Mouse (Mus musculus): ENCODE results near the gene Psd. TPM values are rescaled to one million over a fixed set of nuclear protein-coding genes. Genes with fewer than 3 reads are reported as not detected.

Psd gene
- total and polyA plus RNA-seq, 3 experiments = 0.60 to 1.6 (median 0.80) TPM

DNA sequence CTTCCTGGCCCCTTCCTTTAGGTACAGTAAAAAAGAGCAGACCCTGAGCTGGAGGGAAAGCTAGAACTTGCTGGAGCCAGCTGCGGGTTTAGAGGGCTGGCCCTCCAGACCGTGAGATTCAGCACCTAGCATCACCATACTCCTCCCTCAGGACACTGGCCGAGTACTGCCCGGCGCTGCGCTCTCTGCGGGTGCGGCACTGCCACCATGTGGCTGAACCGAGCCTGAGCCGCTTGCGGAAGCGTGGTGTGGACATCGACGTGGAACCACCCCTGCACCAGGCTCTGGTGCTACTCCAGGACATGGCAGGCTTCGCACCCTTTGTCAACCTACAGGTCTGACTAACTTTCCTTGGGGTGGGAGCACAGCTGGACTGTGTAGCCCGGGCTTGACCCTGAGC is 3.0 kb upstream of the Psd start:
- DNase-seq = peak; percentile 86 to 87
- Histone ChIP-seq H3K36me3 (ENCODE audit: control insufficient read depth, insufficient read depth, low read length) (no peaks in the 10 kb centered on the region), H3K79me2 (replicated peaks; ENCODE audit: control insufficient read depth, insufficient read depth, low read length) (no peaks in the 10 kb centered on the region), H3K9ac (ENCODE audit: low read depth, low read length) (no peak overlapping the region), H3K27me3 (ENCODE audit: control insufficient read depth, insufficient read depth, low read length) (no peaks in the 10 kb centered on the region), H3K4me3 (no peak overlapping the region), H3K4me1 (ENCODE audit: control insufficient read depth, insufficient read depth, low read length) (peaks cover 7% of the 10 kb centered on the region), H3K27ac (no peak overlapping the region)
- TF ChIP-seq POLR2A (IDR thresholded peaks at IDR 0.05; ENCODE audit: insufficient read depth, low read depth, low read length) = no peak
- TF ChIP-seq EP300 (IDR thresholded peaks at IDR 0.05; ENCODE audit: insufficient read depth, low read depth, low read length) = peak; percentile 70; the same call in 1 of the 2 replicates
- peak; percentile 95 for TF ChIP-seq CTCF (IDR thresholded peaks at IDR 0.05)
- 5% methylated on average over 16 of the region's 16 CpGs for WGBS
- intact Hi-C loops (cut with DNase I) = no loop called here

DNA sequence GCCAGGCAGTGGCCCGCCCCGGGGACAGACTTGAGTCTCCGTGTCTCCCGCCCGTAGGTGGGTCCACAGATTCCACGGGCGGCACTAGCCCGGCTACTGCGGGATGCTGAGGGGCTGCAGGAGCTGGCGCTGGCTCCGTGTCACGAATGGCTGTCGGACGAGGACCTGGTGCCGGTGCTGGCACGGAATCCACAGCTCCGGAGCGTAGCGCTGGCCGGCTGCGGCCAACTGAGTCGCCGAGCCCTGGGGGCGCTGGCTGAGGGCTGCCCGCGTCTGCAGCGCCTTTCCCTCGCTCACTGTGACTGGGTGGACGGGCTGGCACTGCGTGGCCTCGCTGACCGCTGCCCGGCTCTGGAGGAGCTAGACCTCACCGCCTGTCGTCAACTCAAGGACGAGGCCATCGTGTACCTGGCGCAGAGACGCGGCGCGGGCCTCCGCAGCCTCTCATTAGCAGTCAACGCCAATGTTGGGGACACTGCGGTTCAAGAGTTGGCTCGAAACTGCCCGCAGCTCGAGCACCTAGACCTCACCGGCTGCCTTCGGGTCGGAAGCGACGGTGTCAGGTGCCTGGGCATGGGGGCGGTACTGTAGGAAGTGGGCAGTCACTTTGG is 2.2 kb upstream of the Psd start:
- no peak for DNase-seq
- WGBS = 3% methylated on average over 54 of the region's 54 CpGs
- no peak for TF ChIP-seq CTCF (IDR thresholded peaks at IDR 0.05)
- no peaks in the 10 kb centered on the region for H3K79me2 ChIP-seq (replicated peaks; ENCODE audit: control insufficient read depth, insufficient read depth, low read length)
- H3K9ac ChIP-seq (ENCODE audit: low read depth, low read length) = peak overlapping the region; percentile 75
- H3K4me3 ChIP-seq = peak overlapping the region; percentile 69
- no peaks in the 10 kb centered on the region for H3K27me3 ChIP-seq (ENCODE audit: control insufficient read depth, insufficient read depth, low read length)
- peaks cover 7% of the 10 kb centered on the region for H3K4me1 ChIP-seq (ENCODE audit: control insufficient read depth, insufficient read depth, low read length)
- intact Hi-C loops (cut with DNase I) = no loop called here
- no peaks in the 10 kb centered on the region for H3K36me3 ChIP-seq (ENCODE audit: control insufficient read depth, insufficient read depth, low read length)
- peak overlapping the region; percentile 93 for H3K27ac ChIP-seq

DNA sequence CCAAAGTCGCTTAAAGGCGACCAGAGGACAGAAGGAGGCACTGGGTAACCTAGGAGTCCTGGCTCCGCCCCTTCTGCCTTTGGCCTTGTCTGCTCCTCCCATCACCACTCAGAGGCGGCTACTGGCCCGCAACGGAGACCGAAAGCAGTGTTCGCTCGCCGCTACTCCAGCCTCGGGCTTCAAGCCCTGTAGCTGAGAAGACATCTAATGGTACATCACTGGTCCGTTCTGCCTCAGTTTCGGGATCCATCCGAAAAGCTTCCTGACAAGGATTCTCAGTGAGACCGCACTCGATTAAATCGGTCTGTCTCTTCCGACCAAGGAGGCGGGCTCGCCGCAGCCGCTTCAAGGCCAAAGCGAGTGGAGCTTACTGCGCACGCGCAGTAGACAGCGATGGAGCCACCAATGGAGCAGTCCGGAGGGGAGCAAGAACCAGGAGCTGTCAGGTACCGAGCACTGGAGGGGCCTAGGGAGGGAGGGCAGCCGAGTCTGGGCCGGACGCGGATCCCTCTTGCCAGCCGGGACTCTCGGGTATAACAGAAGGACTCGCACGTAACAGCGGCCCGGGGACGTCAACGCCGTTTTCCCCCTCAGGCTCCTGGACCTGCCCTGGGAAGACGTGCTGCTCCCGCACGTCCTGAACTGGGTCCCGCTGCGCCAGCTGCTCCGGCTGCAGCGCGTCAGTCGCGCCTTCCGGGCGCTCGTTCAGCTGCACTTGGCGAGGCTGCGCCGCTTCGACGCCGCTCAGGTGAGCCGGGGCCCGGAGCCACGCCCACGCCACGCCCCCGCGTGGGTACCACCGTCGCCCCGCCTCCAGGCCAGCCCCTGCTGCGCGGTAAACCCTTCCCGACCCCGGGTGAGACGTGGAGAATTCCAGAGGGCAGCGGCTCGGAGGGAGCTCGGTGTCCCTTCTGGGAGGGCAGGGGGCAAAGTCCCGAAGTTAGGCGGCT is 1.4 kb upstream of the Psd start, which contains the start of gene Fbxl15:
TSS of gene Fbxl15 (plus strand) at position 104 of the 950 bp plus-strand sequence.
- Histone ChIP-seq H3K9ac (ENCODE audit: low read depth, low read length) (peak within 1 kb of the TSS; percentile 75), H3K36me3 (ENCODE audit: control insufficient read depth, insufficient read depth, low read length) (no peaks in the 10 kb centered on the region), H3K27ac (peak within 1 kb of the TSS; percentile 93), H3K27me3 (ENCODE audit: control insufficient read depth, insufficient read depth, low read length) (no peaks in the 10 kb centered on the region), H3K4me1 (ENCODE audit: control insufficient read depth, insufficient read depth, low read length) (peaks cover 7% of the 10 kb centered on the region), H3K79me2 (replicated peaks; ENCODE audit: control insufficient read depth, insufficient read depth, low read length) (no peaks in the 10 kb centered on the region), H3K4me3 (peak within 1 kb of the TSS; percentile 69)
- under 1% methylated on average over 81 of the region's 81 CpGs for WGBS
- no peak for TF ChIP-seq CTCF (IDR thresholded peaks at IDR 0.05)
- TF ChIP-seq EP300 (IDR thresholded peaks at IDR 0.05; ENCODE audit: insufficient read depth, low read depth, low read length) = 0 out of 2 replicates have a peak, but pooled peaks have one; percentile 17
- peak; percentile 93 for TF ChIP-seq POLR2A (IDR thresholded peaks at IDR 0.05; ENCODE audit: insufficient read depth, low read depth, low read length)
- DNase-seq = peak; percentile 93 to 96
- intact Hi-C loops (cut with DNase I) = loop anchor here (1.0 kb wide), 2 partner anchors 10 to 24 kb away; partner anchors contain the start of genes Cuedc2 and Nfkb2

DNA sequence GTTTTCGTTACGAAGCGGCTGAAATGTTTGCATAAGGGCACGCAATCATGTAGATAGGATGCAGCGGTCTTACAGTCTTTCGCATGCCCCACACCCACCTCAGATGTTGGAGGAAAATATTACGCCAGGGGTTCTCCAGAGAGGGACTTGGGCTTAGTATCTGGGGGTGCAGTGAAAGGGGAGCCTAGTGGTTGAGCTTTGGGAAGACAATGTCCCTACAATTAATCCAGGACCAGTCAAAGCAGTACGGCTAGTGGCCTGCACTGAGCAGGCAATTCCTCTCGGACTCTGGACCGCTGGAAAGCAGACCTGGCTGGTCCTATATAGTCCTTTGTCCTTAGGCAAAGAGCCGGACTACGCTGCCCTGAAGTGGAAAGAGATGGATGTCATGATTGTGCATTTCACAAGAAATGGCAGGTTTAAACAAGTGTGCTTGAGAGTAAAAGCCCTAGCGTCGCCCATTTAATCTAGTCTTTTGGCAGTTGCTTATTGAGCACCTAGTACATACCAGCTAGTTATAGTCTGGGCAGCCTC is 642 bp upstream of the Psd start:
- WGBS = 23% methylated on average over 14 of the region's 14 CpGs
- intact Hi-C loops (cut with DNase I) = loop anchor here (1.0 kb wide), 2 partner anchors 11 to 23 kb away; partner anchors contain the start of genes Cuedc2 and Nfkb2
- H3K27ac ChIP-seq = peak overlapping the region; percentile 93
- peak overlapping the region; percentile 69 for H3K4me3 ChIP-seq
- no peaks in the 10 kb centered on the region for H3K27me3 ChIP-seq (ENCODE audit: control insufficient read depth, insufficient read depth, low read length)
- no peaks in the 10 kb centered on the region for H3K79me2 ChIP-seq (replicated peaks; ENCODE audit: control insufficient read depth, insufficient read depth, low read length)
- H3K4me1 ChIP-seq (ENCODE audit: control insufficient read depth, insufficient read depth, low read length) = peaks cover 7% of the 10 kb centered on the region
- no peaks in the 10 kb centered on the region for H3K36me3 ChIP-seq (ENCODE audit: control insufficient read depth, insufficient read depth, low read length)
- no peak overlapping the region for H3K9ac ChIP-seq (ENCODE audit: low read depth, low read length)
- TF ChIP-seq POLR2A (IDR thresholded peaks at IDR 0.05; ENCODE audit: insufficient read depth, low read depth, low read length) (no peak), EP300 (IDR thresholded peaks at IDR 0.05; ENCODE audit: insufficient read depth, low read depth, low read length) (no peak), CTCF (IDR thresholded peaks at IDR 0.05) (no peak)
- no peak for DNase-seq

DNA sequence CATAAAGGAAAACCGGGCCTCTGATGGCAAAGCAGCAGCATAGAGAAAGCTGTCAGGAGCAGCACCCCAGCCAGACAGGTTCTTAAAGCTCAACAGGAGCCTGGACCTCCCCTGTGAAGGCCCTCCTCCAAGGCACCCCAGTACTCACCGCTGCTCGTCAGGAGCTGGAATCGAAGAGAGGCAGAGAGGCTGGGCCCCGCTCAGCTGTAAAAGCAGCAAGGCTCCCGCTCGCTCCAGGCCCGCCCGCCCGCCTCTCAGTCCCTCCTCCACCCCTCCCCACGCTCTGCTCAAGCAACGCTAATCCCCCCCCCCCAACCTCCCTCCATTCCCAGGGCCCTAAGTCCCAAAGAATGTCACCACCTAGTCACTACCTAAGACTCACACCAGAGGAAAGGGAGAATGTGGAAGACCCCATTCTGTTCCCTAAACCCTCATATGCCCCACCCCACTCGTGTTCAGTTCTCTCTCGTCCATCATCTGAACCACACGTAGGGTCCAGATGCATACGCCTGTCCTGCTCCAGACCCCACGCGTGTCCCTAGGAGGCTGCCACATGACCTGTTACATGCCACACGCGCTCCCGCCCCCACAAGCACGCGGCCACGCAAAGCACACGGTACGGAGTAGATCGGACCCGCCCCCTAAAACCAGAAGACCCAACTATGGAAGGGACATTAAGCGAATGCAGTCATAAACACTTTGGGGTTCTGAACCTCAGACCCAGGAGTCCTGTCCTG is 769 bp downstream of the Psd start:
- no peaks in the 10 kb centered on the region for H3K36me3 ChIP-seq (ENCODE audit: control insufficient read depth, insufficient read depth, low read length)
- H3K4me1 ChIP-seq (ENCODE audit: control insufficient read depth, insufficient read depth, low read length) = peaks cover 7% of the 10 kb centered on the region
- intact Hi-C loops (cut with DNase I) = no loop called here
- no peak for DNase-seq
- TF ChIP-seq EP300 (IDR thresholded peaks at IDR 0.05; ENCODE audit: insufficient read depth, low read depth, low read length) = no peak
- no peak for TF ChIP-seq CTCF (IDR thresholded peaks at IDR 0.05)
- no peak for TF ChIP-seq POLR2A (IDR thresholded peaks at IDR 0.05; ENCODE audit: insufficient read depth, low read depth, low read length)
- WGBS = 8% methylated on average over 29 of the region's 29 CpGs
- no peak overlapping the region for H3K9ac ChIP-seq (ENCODE audit: low read depth, low read length)
- H3K79me2 ChIP-seq (replicated peaks; ENCODE audit: control insufficient read depth, insufficient read depth, low read length) = no peaks in the 10 kb centered on the region
- H3K4me3 ChIP-seq = no peak overlapping the region; the same call in 1 of the 2 replicates
- peaks cover 1% of the 10 kb centered on the region; the same call in 1 of the 2 replicates for H3K27me3 ChIP-seq (ENCODE audit: control insufficient read depth, insufficient read depth, low read length)
- H3K27ac ChIP-seq = no peak overlapping the region

Measured in heart, adult 2 months (tissue).